Mouse (Mus musculus): ENCODE data around the gene Nop10. TPM values are rescaled to one million over a fixed set of nuclear protein-coding genes. Genes with fewer than 3 reads are reported as not detected.
"Not testable (repeated sequence)": the region's sequence is repeated elsewhere in the genome, so short reads cannot be mapped to it uniquely, and the experiment has no call there.

Gene Nop10
- polyA plus RNA-seq, 1 experiment from 2014 or later: 169 TPM

GRCm38 (mm10) chr2:112285031-112285390 lies 23.3 kb downstream of the Nop10 start:
- no peaks in the 10 kb centered on the region for H3K9me3 ChIP-seq (replicated peaks)
- H3K4me3 ChIP-seq: peak overlapping the region; percentile 81
- H3K4me2 ChIP-seq: peak overlapping the region; percentile 97
- 65% methylated on average over 6 of the region's 6 CpGs for whole genome bisulfite sequencing
- no peak overlapping the region for H3K27ac ChIP-seq (ENCODE audit: poor library complexity, severe bottlenecking)
- H3K9ac ChIP-seq: peak overlapping the region; percentile 81; the same call in 1 of the 2 replicates
- no peak for ATAC-seq (ENCODE audit: insufficient number of reproducible peaks, low FRiP score)
- H3K27me3 ChIP-seq (replicated peaks): no peaks in the 10 kb centered on the region
- peaks cover 5% of the 10 kb centered on the region; the same call in 1 of the 2 replicates for H3K4me1 ChIP-seq (replicated peaks)
- no peaks in the 10 kb centered on the region for H3K36me3 ChIP-seq

DNA sequence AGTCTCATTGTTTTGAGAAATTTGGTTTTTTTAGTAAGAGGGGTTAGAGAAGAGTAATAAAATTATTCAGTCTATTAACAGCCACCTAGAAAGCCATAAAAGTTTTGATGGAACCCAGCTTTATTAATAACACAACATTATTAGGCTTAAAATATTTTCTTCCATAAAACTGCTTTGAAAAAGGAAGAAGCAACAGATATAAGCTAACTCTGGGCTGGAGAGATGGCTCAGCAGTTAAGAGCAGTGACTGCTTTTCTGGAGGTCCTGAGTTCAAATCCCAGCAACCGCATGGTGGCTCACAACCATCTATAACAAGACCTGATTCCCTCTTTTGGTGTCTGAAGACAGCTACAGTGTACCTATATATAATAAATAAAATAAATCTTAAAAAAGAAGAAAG lies 24.3 kb downstream of the Nop10 start:
- not testable (repeated sequence) for H3K9me3 ChIP-seq (replicated peaks); H3K4me2 ChIP-seq; H3K4me1 ChIP-seq (replicated peaks); H3K9ac ChIP-seq; H3K27ac ChIP-seq (ENCODE audit: poor library complexity, severe bottlenecking); H3K4me3 ChIP-seq; H3K36me3 ChIP-seq; ATAC-seq (ENCODE audit: insufficient number of reproducible peaks, low FRiP score); H3K27me3 ChIP-seq (replicated peaks)
- WGBS: 89% methylated on average over 1 of the region's 1 CpGs

DNA sequence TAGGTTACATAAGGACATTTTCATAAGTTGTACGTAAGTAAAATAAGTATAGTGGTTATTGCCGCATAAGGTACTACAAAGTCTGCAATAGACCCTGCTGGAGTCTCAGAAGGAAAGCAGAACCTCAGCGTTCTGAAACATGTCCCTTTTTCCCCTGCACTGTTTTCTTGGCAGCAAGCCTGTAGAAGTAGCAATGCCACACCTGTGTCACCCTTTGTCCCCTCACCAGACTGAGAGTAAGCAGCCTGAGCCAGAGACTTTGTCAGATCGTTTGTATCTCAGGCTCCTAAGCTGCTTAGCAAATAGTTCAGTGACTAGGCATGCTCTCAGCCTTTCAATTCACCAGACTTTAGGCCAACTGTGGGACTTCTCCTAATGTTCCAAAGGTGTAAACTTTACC lies 25.3 kb downstream of the Nop10 start:
- ATAC-seq (ENCODE audit: insufficient number of reproducible peaks, low FRiP score): no peak
- Histone ChIP-seq H3K9ac (no peak overlapping the region), H3K36me3 (no peaks in the 10 kb centered on the region), H3K27me3 (replicated peaks) (no peaks in the 10 kb centered on the region), H3K4me3 (no peak overlapping the region), H3K4me2 (no peak overlapping the region), H3K4me1 (replicated peaks) (peaks cover 5% of the 10 kb centered on the region; the same call in 1 of the 2 replicates), H3K9me3 (replicated peaks) (no peaks in the 10 kb centered on the region), H3K27ac (ENCODE audit: poor library complexity, severe bottlenecking) (no peak overlapping the region)
- WGBS: 68% methylated on average over 4 of the region's 4 CpGs

GRCm38 (mm10) chr2:112289507-112289906 lies 27.8 kb downstream of the Nop10 start:
- no peak overlapping the region for H3K27ac ChIP-seq (ENCODE audit: poor library complexity, severe bottlenecking)
- H3K9me3 ChIP-seq (replicated peaks): no peaks in the 10 kb centered on the region
- H3K36me3 ChIP-seq: 0 out of 2 replicates have a peak, but pooled peaks cover 1% of the 10 kb centered on the region
- H3K27me3 ChIP-seq (replicated peaks): no peaks in the 10 kb centered on the region
- H3K4me2 ChIP-seq: no peak overlapping the region
- H3K4me1 ChIP-seq (replicated peaks): peaks cover 5% of the 10 kb centered on the region; the same call in 1 of the 2 replicates
- ATAC-seq (ENCODE audit: insufficient number of reproducible peaks, low FRiP score): no peak
- 96% methylated on average over 3 of the region's 3 CpGs for WGBS
- H3K9ac ChIP-seq: no peak overlapping the region
- no peak overlapping the region for H3K4me3 ChIP-seq

DNA sequence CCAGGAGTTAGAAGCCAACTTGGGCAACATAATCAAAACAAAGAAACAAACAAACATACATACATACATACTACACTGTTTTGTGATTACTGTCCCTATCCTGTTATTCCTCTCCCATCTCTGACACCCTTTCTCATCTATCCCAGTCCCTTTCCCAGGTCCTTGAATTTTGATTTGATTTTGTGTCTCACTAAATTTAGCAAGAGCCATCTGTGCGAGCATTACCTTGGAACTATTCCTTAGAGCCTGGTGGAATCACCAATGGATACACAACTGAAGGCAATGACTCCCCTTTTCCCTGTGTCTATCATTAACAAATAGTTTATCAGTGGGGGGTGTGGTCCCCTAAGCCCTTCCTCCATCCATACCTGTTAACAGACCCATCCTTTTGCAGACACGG lies 31.1 kb downstream of the Nop10 start:
- Histone ChIP-seq H3K4me2 (no peak overlapping the region), H3K36me3 (0 out of 2 replicates have a peak, but pooled peaks cover 7% of the 10 kb centered on the region), H3K27me3 (replicated peaks) (no peaks in the 10 kb centered on the region), H3K4me1 (replicated peaks) (peaks cover 14% of the 10 kb centered on the region; the same call in 1 of the 2 replicates), H3K4me3 (no peak overlapping the region), H3K9me3 (replicated peaks) (no peaks in the 10 kb centered on the region), H3K9ac (no peak overlapping the region), H3K27ac (ENCODE audit: poor library complexity, severe bottlenecking) (no peak overlapping the region)
- no peak for ATAC-seq (ENCODE audit: insufficient number of reproducible peaks, low FRiP score)
- 75% methylated on average over 2 of the region's 2 CpGs for WGBS

DNA sequence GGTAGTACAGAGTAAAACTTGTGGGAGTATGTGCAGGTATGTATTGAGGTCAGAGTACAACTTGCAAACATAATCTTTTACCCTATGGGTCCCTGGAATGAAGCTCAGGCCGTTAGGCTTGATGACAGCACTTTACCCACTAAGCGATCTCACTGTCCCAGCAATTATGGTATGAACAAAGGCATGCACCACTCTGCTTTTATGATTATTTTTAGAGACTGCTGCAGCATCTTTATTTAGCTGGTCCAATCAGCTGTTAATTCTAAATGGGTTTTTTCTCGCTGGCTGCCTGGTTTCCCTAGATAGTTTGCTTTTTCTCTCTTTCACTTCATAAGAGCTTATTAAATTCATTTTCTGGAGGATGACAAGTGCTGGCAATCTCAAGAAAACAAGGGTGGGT lies 34.5 kb downstream of the Nop10 start:
- Histone ChIP-seq H3K4me1 (replicated peaks) (peaks cover 9% of the 10 kb centered on the region; the same call in 1 of the 2 replicates), H3K27me3 (replicated peaks) (no peaks in the 10 kb centered on the region), H3K36me3 (0 out of 2 replicates have a peak, but pooled peaks cover 7% of the 10 kb centered on the region), H3K27ac (ENCODE audit: poor library complexity, severe bottlenecking) (peak overlapping the region; percentile 85), H3K9ac (no peak overlapping the region), H3K4me3 (no peak overlapping the region), H3K9me3 (replicated peaks) (no peaks in the 10 kb centered on the region), H3K4me2 (peak overlapping the region; percentile 8; the same call in 1 of the 2 replicates)
- no peak for ATAC-seq (ENCODE audit: insufficient number of reproducible peaks, low FRiP score)
- WGBS: 37% methylated on average over 3 of the region's 3 CpGs

GRCm38 (mm10) chr2:112298221-112298620 lies 36.5 kb downstream of the Nop10 start:
- no peaks in the 10 kb centered on the region for H3K9me3 ChIP-seq (replicated peaks)
- H3K27ac ChIP-seq (ENCODE audit: poor library complexity, severe bottlenecking): no peak overlapping the region
- H3K27me3 ChIP-seq (replicated peaks): no peaks in the 10 kb centered on the region
- peaks cover 9% of the 10 kb centered on the region; the same call in 1 of the 2 replicates for H3K4me1 ChIP-seq (replicated peaks)
- no peak for ATAC-seq (ENCODE audit: insufficient number of reproducible peaks, low FRiP score)
- 91% methylated on average over 4 of the region's 4 CpGs for WGBS
- no peak overlapping the region for H3K9ac ChIP-seq
- H3K4me3 ChIP-seq: no peak overlapping the region
- no peak overlapping the region for H3K4me2 ChIP-seq
- H3K36me3 ChIP-seq: 0 out of 2 replicates have a peak, but pooled peaks cover 7% of the 10 kb centered on the region

- H3K9ac ChIP-seq: no peak overlapping the region
- H3K27ac ChIP-seq (ENCODE audit: poor library complexity, severe bottlenecking): 0 out of 2 replicates have a peak overlapping the region, but pooled peaks have one; percentile 0
- no peaks in the 10 kb centered on the region for H3K27me3 ChIP-seq (replicated peaks)
- H3K4me3 ChIP-seq: no peak overlapping the region
- no peaks in the 10 kb centered on the region for H3K9me3 ChIP-seq (replicated peaks)
- 80% methylated on average over 3 of the region's 3 CpGs for WGBS
- H3K4me1 ChIP-seq (replicated peaks): peaks cover 16% of the 10 kb centered on the region
- no peak for ATAC-seq (ENCODE audit: insufficient number of reproducible peaks, low FRiP score)
- H3K4me2 ChIP-seq: peak overlapping the region; percentile 42; the same call in 1 of the 2 replicates
- no peaks in the 10 kb centered on the region for H3K36me3 ChIP-seq
These were observed 46.9 kb downstream of the Nop10 start for GRCm38 (mm10) chr2:112308671-112309070.

- 31% methylated on average over 10 of the region's 10 CpGs for WGBS
- Histone ChIP-seq H3K9me3 (replicated peaks) (no peaks in the 10 kb centered on the region), H3K27me3 (replicated peaks) (no peaks in the 10 kb centered on the region), H3K4me3 (no peak overlapping the region), H3K4me1 (replicated peaks) (peaks cover 16% of the 10 kb centered on the region), H3K4me2 (peak overlapping the region; percentile 42), H3K27ac (ENCODE audit: poor library complexity, severe bottlenecking) (0 out of 2 replicates have a peak overlapping the region, but pooled peaks have one; percentile 0), H3K9ac (no peak overlapping the region), H3K36me3 (no peaks in the 10 kb centered on the region)
- 0 out of 2 replicates have a peak, but pooled peaks have one; percentile 36 for ATAC-seq (ENCODE audit: insufficient number of reproducible peaks, low FRiP score)
These were observed 47.5 kb downstream of the Nop10 start for GRCm38 (mm10) chr2:112309161-112309600.

Other genes with a start within 250 kb of the Nop10 start
- not detected in 2 replicates for gene Olfr1310, start 249.2 kb upstream of the Nop10 start, polyA plus RNA-seq (2016; fragmentation: Nextera tagmentation; extraction: Ambion mirVana)
- gene Olfr1311, start 237.5 kb upstream of the Nop10 start, polyA plus RNA-seq (2016; fragmentation: Nextera tagmentation; extraction: Ambion mirVana): not detected in 2 replicates
- not detected in 2 replicates for gene Olfr1312, start 211.7 kb upstream of the Nop10 start, polyA plus RNA-seq (2016; fragmentation: Nextera tagmentation; extraction: Ambion mirVana)
- not detected in 2 replicates for gene Olfr1313, start 184.1 kb upstream of the Nop10 start, polyA plus RNA-seq (2016; fragmentation: Nextera tagmentation; extraction: Ambion mirVana)
- gene Olfr1314, start 165.1 kb upstream of the Nop10 start, polyA plus RNA-seq (2016; fragmentation: Nextera tagmentation; extraction: Ambion mirVana): not detected in 2 replicates
- not detected in 2 replicates for gene Olfr1315-ps1, start 146.5 kb upstream of the Nop10 start, polyA plus RNA-seq (2016; fragmentation: Nextera tagmentation; extraction: Ambion mirVana)
- not detected in 2 replicates for gene Olfr1316, start 126.9 kb upstream of the Nop10 start, polyA plus RNA-seq (2016; fragmentation: Nextera tagmentation; extraction: Ambion mirVana)
- gene Olfr1317, start 121.6 kb upstream of the Nop10 start, polyA plus RNA-seq (2016; fragmentation: Nextera tagmentation; extraction: Ambion mirVana): not detected in 2 replicates
- not detected in 2 replicates for gene Olfr1318, start 107.7 kb upstream of the Nop10 start, polyA plus RNA-seq (2016; fragmentation: Nextera tagmentation; extraction: Ambion mirVana)
- 18.4 and 18.6 TPM in 2 replicates for gene Lpcat4, start 22.5 kb upstream of the Nop10 start, polyA plus RNA-seq (2016; fragmentation: Nextera tagmentation; extraction: Ambion mirVana)
- not detected in 2 replicates for gene Nutm1, start 2.6 kb upstream of the Nop10 start, polyA plus RNA-seq (2016; fragmentation: Nextera tagmentation; extraction: Ambion mirVana)
- gene Slc12a6, start 3.9 kb downstream of the Nop10 start, polyA plus RNA-seq (2016; fragmentation: Nextera tagmentation; extraction: Ambion mirVana): 15.1 and 17.7 TPM in 2 replicates
- gene Gm21985, start 4.4 kb downstream of the Nop10 start, polyA plus RNA-seq (2016; fragmentation: Nextera tagmentation; extraction: Ambion mirVana): not detected in 2 replicates
- 86.2 and 91.4 TPM in 2 replicates for gene Emc4, start 106.1 kb downstream of the Nop10 start, polyA plus RNA-seq (2016; fragmentation: Nextera tagmentation; extraction: Ambion mirVana)
- 28.1 and 29.3 TPM in 2 replicates for gene Katnbl1, start 117.3 kb downstream of the Nop10 start, polyA plus RNA-seq (2016; fragmentation: Nextera tagmentation; extraction: Ambion mirVana)
- gene Emc7, start 193.1 kb downstream of the Nop10 start, polyA plus RNA-seq (2016; fragmentation: Nextera tagmentation; extraction: Ambion mirVana): 18.5 and 18.8 TPM in 2 replicates
- gene Chrm5, start 218.8 kb downstream of the Nop10 start, polyA plus RNA-seq (2016; fragmentation: Nextera tagmentation; extraction: Ambion mirVana): not detected in 2 replicates
- 11.7 and 12.1 TPM in 2 replicates for gene Aven, start 231.0 kb downstream of the Nop10 start, polyA plus RNA-seq (2016; fragmentation: Nextera tagmentation; extraction: Ambion mirVana)

Data from heart, embryonic 12.5 days (tissue).